35 mouse cellular contexts compared by ENCODE assay signal in the genomic region with DNA sequence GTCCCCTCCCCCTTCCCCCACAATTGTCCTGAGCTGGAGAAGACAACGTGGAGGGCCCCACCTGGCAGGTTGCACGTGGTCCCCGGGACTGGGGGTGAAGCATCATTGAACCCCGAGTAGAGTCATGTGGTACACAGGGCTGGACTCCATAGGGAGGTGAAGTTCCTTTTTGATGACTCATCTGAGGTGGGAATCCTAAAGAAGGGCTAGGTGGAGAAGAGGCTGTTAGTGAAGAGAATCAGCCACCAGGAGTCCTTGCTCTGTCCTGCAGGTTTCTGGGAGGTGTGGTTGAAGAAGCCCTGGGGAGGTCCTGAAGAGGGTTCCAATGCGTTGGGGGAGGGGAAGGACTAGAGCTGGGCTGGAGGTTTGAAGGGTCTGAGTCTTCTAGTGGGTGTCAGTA. TPM values are rescaled to one million over a fixed set of nuclear protein-coding genes. Genes with fewer than 3 reads are reported as not detected.
DNase-seq lines count a peak whose midpoint lies in the region; ATAC-seq and TF ChIP-seq lines count a peak whose summit lies in the region.
"Had no signal": no experiment of that assay in that cellular context is flagged by ENCODE, and none has a peak within 500 bp of the region (broad histone marks: within the 10 kb centered on the region; RNA-seq: fewer than 3 reads in every experiment).

No protein-coding gene starts in this region.

- H3K9me3 ChIP-seq in midbrain, embryonic 11.5 days (ENCODE audit: control insufficient read depth, low read length): no peaks in the 10 kb centered on the region
- H3K9me3 ChIP-seq in midbrain, embryonic 15.5 days: no peaks in the 10 kb centered on the region
- H3K9me3 ChIP-seq in ES-E14 (ENCODE audit: control insufficient read depth, insufficient read depth, low read depth, low read length): no peaks in the 10 kb centered on the region
- no peaks in the 10 kb centered on the region for H3K9me3 ChIP-seq in stomach, postnatal 0 days (ENCODE audit: control insufficient read depth, low read length)
- no peaks in the 10 kb centered on the region for H3K9me3 ChIP-seq in liver, embryonic 12.5 days (replicated peaks)
- H3K9me3 ChIP-seq: embryonic facial prominence, embryonic 10.5 days; embryonic facial prominence, embryonic 13.5 days; forebrain, embryonic 12.5 days; forebrain, embryonic 15.5 days; heart, embryonic 12.5 days; heart, embryonic 15.5 days had no signal

- H3K36me3 ChIP-seq in midbrain, embryonic 11.5 days (ENCODE audit: control insufficient read depth, insufficient read depth, low read length): no peaks in the 10 kb centered on the region
- H3K36me3 ChIP-seq in midbrain, embryonic 15.5 days (replicated peaks): no peaks in the 10 kb centered on the region
- peaks cover 25% of the 10 kb centered on the region for H3K36me3 ChIP-seq in ES-E14 (ENCODE audit: control insufficient read depth, insufficient read depth, low read length, poor library complexity, severe bottlenecking)
- no peaks in the 10 kb centered on the region for H3K36me3 ChIP-seq in stomach, postnatal 0 days (ENCODE audit: control insufficient read depth, insufficient read depth, low read length)
- H3K36me3 ChIP-seq in liver, embryonic 12.5 days: no peaks in the 10 kb centered on the region
- H3K36me3 ChIP-seq: forebrain, embryonic 15.5 days; heart, embryonic 12.5 days; heart, embryonic 15.5 days had no signal

- H3K27me3 ChIP-seq in midbrain, embryonic 11.5 days (ENCODE audit: control insufficient read depth, insufficient read depth, low read length): no peaks in the 10 kb centered on the region; the same call in 1 of the 2 replicates
- peaks cover 24% of the 10 kb centered on the region for H3K27me3 ChIP-seq in midbrain, embryonic 15.5 days (replicated peaks)
- H3K27me3 ChIP-seq in stomach, postnatal 0 days (ENCODE audit: control insufficient read depth, insufficient read depth, low read length): no peaks in the 10 kb centered on the region; the same call in 1 of the 2 replicates
- H3K27me3 ChIP-seq in liver, embryonic 12.5 days (replicated peaks): peaks cover 68% of the 10 kb centered on the region

- no peak overlapping the region for H3K9ac ChIP-seq in midbrain, embryonic 11.5 days (ENCODE audit: low read length)
- H3K9ac ChIP-seq in midbrain, embryonic 15.5 days: no peak overlapping the region
- H3K9ac ChIP-seq in ES-E14 (ENCODE audit: insufficient read depth, low read depth, low read length, poor library complexity, severe bottlenecking): peak overlapping the region; percentile 56; the same call in 1 of the 2 replicates
- no peak overlapping the region for H3K9ac ChIP-seq in stomach, postnatal 0 days (ENCODE audit: low read length)
- no peak overlapping the region for H3K9ac ChIP-seq in liver, embryonic 12.5 days
- H3K9ac ChIP-seq: embryonic facial prominence, embryonic 13.5 days; forebrain, embryonic 12.5 days; forebrain, embryonic 15.5 days; heart, embryonic 12.5 days; heart, embryonic 15.5 days; hindbrain, embryonic 14.5 days had no signal

- 0 out of 2 replicates have a peak, but pooled peaks have one; percentile 1 for TF ChIP-seq CTCF in stomach, postnatal 0 days (IDR thresholded peaks at IDR 0.05; ENCODE audit: low read depth)

- no peak overlapping the region for H3K4me2 ChIP-seq in midbrain, embryonic 11.5 days
- no peak overlapping the region for H3K4me2 ChIP-seq in midbrain, embryonic 15.5 days
- no peak overlapping the region for H3K4me2 ChIP-seq in stomach, postnatal 0 days (replicated peaks; ENCODE audit: low read depth)
- H3K4me2 ChIP-seq in liver, embryonic 12.5 days: no peak overlapping the region
- H3K4me2 ChIP-seq: embryonic facial prominence, embryonic 13.5 days; forebrain, embryonic 12.5 days; forebrain, embryonic 15.5 days; heart, embryonic 12.5 days; heart, embryonic 15.5 days; hindbrain, embryonic 14.5 days had no signal

- peaks cover 23% of the 10 kb centered on the region for H3K4me1 ChIP-seq in midbrain, embryonic 11.5 days (ENCODE audit: control insufficient read depth, insufficient read depth, low read length)
- H3K4me1 ChIP-seq in midbrain, embryonic 15.5 days: peaks cover 30% of the 10 kb centered on the region
- H3K4me1 ChIP-seq in ES-E14 (ENCODE audit: control insufficient read depth in 2 of 2, insufficient read depth in 2 of 2, low read length in 2 of 2, poor library complexity in 1 of 2): peaks cover 13 to 29% of the 10 kb centered on the region in 2 experiments
- H3K4me1 ChIP-seq in stomach, postnatal 0 days (replicated peaks; ENCODE audit: control insufficient read depth, insufficient read depth): no peaks in the 10 kb centered on the region; the same call in 1 of the 2 replicates
- H3K4me1 ChIP-seq in liver, embryonic 12.5 days: peaks cover 44% of the 10 kb centered on the region

- 76% methylated on average over 5 of the region's 5 CpGs for WGBS in midbrain, embryonic 11.5 days
- 79% methylated on average over 5 of the region's 5 CpGs for WGBS in midbrain, embryonic 15.5 days
- WGBS in stomach, postnatal 0 days: 44% methylated on average over 5 of the region's 5 CpGs
- whole genome bisulfite sequencing in liver, embryonic 12.5 days (ENCODE audit: insufficient replicate concordance): 51% methylated on average over 5 of the region's 5 CpGs

- no peak overlapping the region for H3K4me3 ChIP-seq in midbrain, embryonic 11.5 days (ENCODE audit: low read depth, low read length)
- H3K4me3 ChIP-seq in midbrain, embryonic 15.5 days: no peak overlapping the region
- H3K4me3 ChIP-seq in ES-E14 (ENCODE audit: insufficient read depth in 1 of 2, low read depth in 1 of 2, low read length in 2 of 2, poor library complexity in 1 of 2, severe bottlenecking in 1 of 2): peak overlapping the region in 1 of 2 experiments; percentile 39; a peak in 2 of 4 replicates
- H3K4me3 ChIP-seq in stomach, postnatal 0 days (ENCODE audit: low read depth, low read length): no peak overlapping the region
- H3K4me3 ChIP-seq in liver, embryonic 12.5 days: no peak overlapping the region
- H3K4me3 ChIP-seq: embryonic facial prominence, embryonic 10.5 days; embryonic facial prominence, embryonic 13.5 days; erythroblast, embryonic 14.5 days; forebrain, embryonic 12.5 days; forebrain, embryonic 15.5 days; heart, embryonic 12.5 days; heart, embryonic 15.5 days had no signal

- ATAC-seq in midbrain, embryonic 11.5 days (ENCODE audit: low FRiP score): no peak
- ATAC-seq in midbrain, embryonic 15.5 days (replicated peaks): no peak
- ATAC-seq in stomach, postnatal 0 days (ENCODE audit: low FRiP score, low TSS enrichment): no peak
- no peak for ATAC-seq in liver, embryonic 12.5 days
- ATAC-seq: forebrain, embryonic 15.5 days; hindbrain, postnatal 0 days; intestine, embryonic 16.5 days had no signal

- no peak for TF ChIP-seq EP300 in stomach, postnatal 0 days (optimal IDR thresholded peaks at IDR 0.05)

- peak; percentile 59 for DNase-seq in midbrain, embryonic 11.5 days (ENCODE audit: low spot score, missing footprints)
- no peak for DNase-seq in ES-E14 (ENCODE audit: low read depth, low spot score)
- DNase-seq in stomach, postnatal 0 days (ENCODE audit: low spot score): no peak
- DNase-seq in adrenal gland, postnatal 14 days: no peak
- DNase-seq: adrenal gland, postnatal 25 days; B cell, adult 2 months; cerebellum, adult 11-12 months; cerebellum, adult 8-10 months; cerebellum, postnatal 10 days; cerebellum, postnatal 36 days; embryo, embryonic 11 days; gastrocnemius, postnatal 25 days; heart, adult 18-20 months; heart, postnatal 10 days; heart, postnatal 36 days had no signal

- H3K27ac ChIP-seq in midbrain, embryonic 11.5 days (ENCODE audit: low read depth, low read length): no peak overlapping the region
- no peak overlapping the region for H3K27ac ChIP-seq in midbrain, embryonic 15.5 days
- H3K27ac ChIP-seq in ES-E14 (ENCODE audit: insufficient read depth, low read depth, low read length, poor library complexity, severe bottlenecking): peak overlapping the region; percentile 76
- H3K27ac ChIP-seq in stomach, postnatal 0 days (replicated peaks): no peak overlapping the region
- no peak overlapping the region for H3K27ac ChIP-seq in liver, embryonic 12.5 days
- H3K27ac ChIP-seq: embryonic facial prominence, embryonic 10.5 days; embryonic facial prominence, embryonic 13.5 days; forebrain, embryonic 12.5 days; forebrain, embryonic 15.5 days; heart, embryonic 15.5 days; hindbrain, embryonic 14.5 days; hindbrain, postnatal 0 days had no signal

- in situ Hi-C loops in ES-E14 (cut with MboI; ENCODE audit: low sequenced_read_pairs in 2 of 2, unreplicated experiment in 2 of 2): no loop called here

RNA-seq across cellular contexts. Expression of a gene that starts 4.8 kb away (rescaled TPM):
- polyA plus RNA-seq in midbrain, embryonic 11.5 days (2014; fragmentation: Nextera tagmentation; extraction: Ambion mirVana): 3.1 and 4.1 TPM in 2 replicates
- 1.1 and 1.5 TPM in 2 replicates for polyA plus RNA-seq in midbrain, embryonic 15.5 days (2015; fragmentation: Nextera tagmentation; extraction: Ambion mirVana)
- total RNA-seq in ES-E14 (2012; rRNA removed): 14.9 and 47.3 TPM in 2 replicates
- 2.3 and 2.4 TPM in 2 replicates for polyA plus RNA-seq in stomach, postnatal 0 days (2015; fragmentation: Nextera tagmentation; extraction: Ambion mirVana)
- polyA plus RNA-seq in liver, embryonic 12.5 days (2016; fragmentation: Nextera tagmentation; extraction: Ambion mirVana): 0.94 and 1.1 TPM in 2 replicates
- total RNA-seq in adrenal gland, postnatal 14 days (2021): 3.9 and 4.7 TPM in 2 replicates
- polyA plus RNA-seq: erythroblast, embryonic 14.5 days had no signal

RNA-seq across cellular contexts. Expression of a gene that starts 15.2 kb away (rescaled TPM):
- polyA plus RNA-seq in midbrain, embryonic 11.5 days (2014; fragmentation: Nextera tagmentation; extraction: Ambion mirVana): 1.1 and 1.4 TPM in 2 replicates
- polyA plus RNA-seq in midbrain, embryonic 15.5 days (2015; fragmentation: Nextera tagmentation; extraction: Ambion mirVana): 0.87 and 0.99 TPM in 2 replicates
- total RNA-seq in ES-E14 (2012; rRNA removed): 2.6 and 5.1 TPM in 2 replicates
- 5.2 and 5.7 TPM in 2 replicates for polyA plus RNA-seq in stomach, postnatal 0 days (2015; fragmentation: Nextera tagmentation; extraction: Ambion mirVana)
- 15.9 and 16.9 TPM in 2 replicates for polyA plus RNA-seq in liver, embryonic 12.5 days (2016; fragmentation: Nextera tagmentation; extraction: Ambion mirVana)
- 2.1 and 15.2 TPM in 2 replicates for total RNA-seq in adrenal gland, postnatal 14 days (2021)

RNA-seq across cellular contexts. Expression of a gene that starts 17.3 kb away (rescaled TPM):
- not detected in 2 replicates for polyA plus RNA-seq in midbrain, embryonic 11.5 days (2014; fragmentation: Nextera tagmentation; extraction: Ambion mirVana)
- polyA plus RNA-seq in midbrain, embryonic 15.5 days (2015; fragmentation: Nextera tagmentation; extraction: Ambion mirVana): 0.04 and 0.06 TPM in 2 replicates
- total RNA-seq in ES-E14 (2012; rRNA removed): 0.22 and 0.69 TPM in 2 replicates
- 0.02 and 0.12 TPM in 2 replicates for polyA plus RNA-seq in stomach, postnatal 0 days (2015; fragmentation: Nextera tagmentation; extraction: Ambion mirVana)
- polyA plus RNA-seq in liver, embryonic 12.5 days (2016; fragmentation: Nextera tagmentation; extraction: Ambion mirVana): 0.10 and 0.16 TPM in 2 replicates
- total RNA-seq in adrenal gland, postnatal 14 days (2021): 0.82 TPM in 1 of 2 replicates, not detected in the other
- total RNA-seq: adrenal gland, adult 18-20 months; adrenal gland, postnatal 25 days; gastrocnemius, adult 8-10 months; gastrocnemius, postnatal 25 days; heart, adult 18-20 months; heart, postnatal 10 days; heart, postnatal 36 days; hindbrain, postnatal 0 days; MEL had no signal
- polyA plus RNA-seq: brain, embryonic 14.5 days; embryonic facial prominence, embryonic 10.5 days; erythroblast, embryonic 14.5 days; forebrain, embryonic 12.5 days; forebrain, embryonic 15.5 days; heart, embryonic 12.5 days; hindbrain, postnatal 0 days; inflammation-experienced regulatory T-cells, adult 6 months; intestine, embryonic 16.5 days had no signal

RNA-seq across cellular contexts. Expression of a gene that starts 25.4 kb away (rescaled TPM):
- polyA plus RNA-seq in midbrain, embryonic 11.5 days (2014; fragmentation: Nextera tagmentation; extraction: Ambion mirVana): 185 and 187 TPM in 2 replicates
- polyA plus RNA-seq in midbrain, embryonic 15.5 days (2015; fragmentation: Nextera tagmentation; extraction: Ambion mirVana): 121 and 123 TPM in 2 replicates
- 206 and 377 TPM in 2 replicates for total RNA-seq in ES-E14 (2012; rRNA removed)
- 66.6 and 70.4 TPM in 2 replicates for polyA plus RNA-seq in stomach, postnatal 0 days (2015; fragmentation: Nextera tagmentation; extraction: Ambion mirVana)
- 192 and 193 TPM in 2 replicates for polyA plus RNA-seq in liver, embryonic 12.5 days (2016; fragmentation: Nextera tagmentation; extraction: Ambion mirVana)
- total RNA-seq in adrenal gland, postnatal 14 days (2021): 81.9 and 98.4 TPM in 2 replicates

RNA-seq across cellular contexts. Expression of a gene that starts 33.3 kb away (rescaled TPM):
- not detected in 2 replicates for polyA plus RNA-seq in midbrain, embryonic 11.5 days (2014; fragmentation: Nextera tagmentation; extraction: Ambion mirVana)
- not detected in 2 replicates for polyA plus RNA-seq in midbrain, embryonic 15.5 days (2015; fragmentation: Nextera tagmentation; extraction: Ambion mirVana)
- 0.36 and 1.2 TPM in 2 replicates for total RNA-seq in ES-E14 (2012; rRNA removed)
- 0.15 TPM in 1 of 2 replicates, not detected in the other for polyA plus RNA-seq in stomach, postnatal 0 days (2015; fragmentation: Nextera tagmentation; extraction: Ambion mirVana)
- 1.1 and 1.5 TPM in 2 replicates for polyA plus RNA-seq in liver, embryonic 12.5 days (2016; fragmentation: Nextera tagmentation; extraction: Ambion mirVana)
- total RNA-seq in adrenal gland, postnatal 14 days (2021): 0.79 and 14.4 TPM in 2 replicates
- total RNA-seq: adrenal gland, adult 18-20 months; adrenal gland, postnatal 25 days; gastrocnemius, adult 8-10 months; gastrocnemius, postnatal 25 days; heart, adult 18-20 months; heart, postnatal 10 days; heart, postnatal 36 days; hindbrain, postnatal 0 days; MEL had no signal
- polyA plus RNA-seq: brain, embryonic 14.5 days; cortical plate, adult 2 months; embryonic facial prominence, embryonic 13.5 days; erythroblast, embryonic 14.5 days; forebrain, embryonic 12.5 days; forebrain, embryonic 15.5 days; gonadal fat pad, adult 2 months; heart, embryonic 12.5 days; heart, embryonic 15.5 days; hindbrain, embryonic 11.5 days; hindbrain, embryonic 14.5 days; hindbrain, postnatal 0 days; inflammation-experienced regulatory T-cells, adult 6 months; intestine, embryonic 16.5 days had no signal
